Mouse (Mus musculus): ENCODE results near the gene Prkd1. TPM values are rescaled to one million over a fixed set of nuclear protein-coding genes. Genes with fewer than 3 reads are reported as not detected.

Prkd1 gene
- total RNA-seq, 2 experiments from 2014 or later, result 13.5 to 18.6 TPM

- no peak for DNase-seq (ENCODE audit: low spot score in 2 of 2)
Measured at GRCm38 (mm10) chr12:50436660-50437059, 212.2 kb downstream of the Prkd1 start.

GRCm38 (mm10) chr12:50430129-50430703 is 218.7 kb downstream of the Prkd1 start:
- DNase-seq (ENCODE audit: low spot score in 2 of 2), result no peak

GRCm38 (mm10) chr12:50352404-50352803 is 296.5 kb downstream of the Prkd1 start:
- DNase-seq (ENCODE audit: low spot score in 2 of 2), result no peak

- DNase-seq (ENCODE audit: low spot score in 2 of 2), result no peak
Measured at GRCm38 (mm10) chr12:50333182-50333581, 315.7 kb downstream of the Prkd1 start.

GRCm38 (mm10) chr12:50314634-50315033 is 334.3 kb downstream of the Prkd1 start:
- no peak for DNase-seq (ENCODE audit: low spot score in 2 of 2)

GRCm38 (mm10) chr12:50309276-50309675 is 339.6 kb downstream of the Prkd1 start:
- no peak for DNase-seq (ENCODE audit: low spot score in 2 of 2)

- DNase-seq (ENCODE audit: low spot score in 2 of 2), result no peak
Measured at GRCm38 (mm10) chr12:50301334-50301733, 347.6 kb downstream of the Prkd1 start.

GRCm38 (mm10) chr12:50296067-50296466 is 352.8 kb downstream of the Prkd1 start:
- DNase-seq (ENCODE audit: low spot score in 2 of 2), result no peak

- no peak for DNase-seq (ENCODE audit: low spot score in 2 of 2)
Measured at GRCm38 (mm10) chr12:50295549-50295948, 353.3 kb downstream of the Prkd1 start.

- no peak for DNase-seq (ENCODE audit: low spot score in 2 of 2)
Measured at GRCm38 (mm10) chr12:50292834-50293233, 356.1 kb downstream of the Prkd1 start.

All from adrenal gland, adult 18-20 months (tissue).